ENCODE assay signal across 15 mouse cellular contexts in the genomic region with DNA sequence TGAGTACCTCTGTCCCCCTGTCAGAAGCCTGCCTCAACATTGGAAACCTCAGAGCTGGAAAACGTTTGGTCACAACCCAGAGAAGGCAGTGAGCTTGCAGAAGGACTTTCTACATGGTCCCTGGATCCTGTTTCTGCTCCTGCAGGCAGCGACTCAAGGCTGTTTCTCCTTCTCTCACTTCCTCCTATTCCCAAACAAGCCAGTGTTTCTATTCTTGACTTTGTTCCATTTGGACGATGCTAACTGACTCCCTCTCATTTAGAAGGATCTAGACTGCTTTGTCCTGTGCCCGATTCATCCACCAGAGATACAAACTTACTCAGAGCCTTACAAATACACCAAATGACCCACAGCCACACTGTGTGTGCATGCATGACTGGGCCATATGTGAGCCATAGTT. TPM values are rescaled to one million over a fixed set of nuclear protein-coding genes. Genes with fewer than 3 reads are reported as not detected.
DNase-seq lines count a peak whose midpoint lies in the region.
"Had no signal": no experiment of that assay in that cellular context is flagged by ENCODE, and none has a peak within 500 bp of the region (broad histone marks: within the 10 kb centered on the region; RNA-seq: fewer than 3 reads in every experiment).

No protein-coding gene starts in this region.

- peak; percentile 17 to 51 for DNase-seq in left cerebral cortex, postnatal 14 days (ENCODE audit: low spot score in 2 of 2)
- DNase-seq in left cerebral cortex, adult 8-10 months (ENCODE audit: low spot score in 2 of 2) = no peak
- DNase-seq in right cerebral cortex, adult 18-20 months = peak; percentile 40
- no peak for DNase-seq in right cerebral cortex, postnatal 14 days
- peak; percentile 64 for DNase-seq in telencephalon, adult 2 months (ENCODE audit: low read depth, low spot score)
- DNase-seq in thymus, postnatal 4 days = no peak
- DNase-seq: adrenal gland, adult 2 months; adrenal gland, postnatal 10 days; adrenal gland, postnatal 25 days; cerebellum, adult 11-12 months; cerebellum, adult 2 months; cerebellum, adult 9-10 months; cerebellum, postnatal 10 days; cerebellum, postnatal 25 days had no signal

- intact Hi-C loops in left cerebral cortex, postnatal 14 days (cut with DNase I) = no loop called here

RNA-seq across cellular contexts. Expression of gene Pcnx2, which starts 48.9 kb away (rescaled TPM):
- 10 to 100 TPM; 80.3 to 83.2 TPM for total RNA-seq in left cerebral cortex, postnatal 14 days (2021)
- 10 to 100 TPM; 76.7 to 90.1 (median 84.9) TPM for total RNA-seq in left cerebral cortex, adult 8-10 months (2022)
- total RNA-seq: MEL had no signal

Comparison
In these comparisons a context has a peak if more than half of its experiments do, and no peak if none do; other contexts are left out.
1. DNase-seq: peak in left cerebral cortex, postnatal 14 days (2 of 2), right cerebral cortex, adult 18-20 months (single experiment) and telencephalon, adult 2 months (single experiment); none in left cerebral cortex, adult 8-10 months (0 of 2), right cerebral cortex, postnatal 14 days (single experiment) and thymus, postnatal 4 days (single experiment).